Mouse (Mus musculus): ENCODE measurements at regions not wholly inside any gene's neighbourhood (a gene's known extent, or its start where the extent isn't known, plus 50 kb on each side); places are given as distances from the start of the nearest gene placed in this dataset.
A peak's percentile ranks its signal among the peaks of the same experiment; 100 is the strongest.

- Histone ChIP-seq H3K9me3 (replicated peaks; ENCODE audit: control insufficient read depth, low read length) (no peaks in the 10 kb centered on the region), H3K4me2 (ENCODE audit: low read depth, low read length) (no peak overlapping the region), H3K4me1 (ENCODE audit: control insufficient read depth, insufficient read depth) (peaks cover 12% of the 10 kb centered on the region; the same call in 1 of the 2 replicates), H3K27ac (ENCODE audit: low read depth) (peak overlapping the region; percentile 76; the same call in 1 of the 2 replicates), H3K27me3 (ENCODE audit: control insufficient read depth, insufficient read depth, low read length) (no peaks in the 10 kb centered on the region), H3K36me3 (replicated peaks; ENCODE audit: control insufficient read depth, insufficient read depth, low read length) (no peaks in the 10 kb centered on the region), H3K9ac (replicated peaks; ENCODE audit: low read depth, low read length) (no peak overlapping the region), H3K4me3 (ENCODE audit: low read depth, low read length) (no peak overlapping the region)
- ATAC-seq (ENCODE audit: insufficient read depth, low read depth) (no peak), DNase-seq (ENCODE audit: low spot score) (no peak)
- TF ChIP-seq CTCF (IDR thresholded peaks at IDR 0.05; ENCODE audit: low read depth), result no peak
- no peak for TF ChIP-seq EP300 (IDR thresholded peaks at IDR 0.05; ENCODE audit: low read depth)
- WGBS, result 78% methylated on average over 5 of the region's 5 CpGs
Observed at GRCm38 (mm10) chr1:186889584-186889852, 77.7 kb upstream of the D1Pas1 start.

- 29% methylated on average over 11 of the region's 11 CpGs for WGBS
- no peak overlapping the region for H3K4me3 ChIP-seq (ENCODE audit: low read depth, low read length)
- TF ChIP-seq CTCF (IDR thresholded peaks at IDR 0.05; ENCODE audit: low read depth) (no peak), EP300 (IDR thresholded peaks at IDR 0.05; ENCODE audit: low read depth) (0 out of 2 replicates have a peak, but pooled peaks have one; percentile 42)
- H3K9ac ChIP-seq (replicated peaks; ENCODE audit: low read depth, low read length), result no peak overlapping the region; the same call in 1 of the 2 replicates
- no peaks in the 10 kb centered on the region for H3K36me3 ChIP-seq (replicated peaks; ENCODE audit: control insufficient read depth, insufficient read depth, low read length)
- peaks cover 12% of the 10 kb centered on the region; the same call in 1 of the 2 replicates for H3K4me1 ChIP-seq (ENCODE audit: control insufficient read depth, insufficient read depth)
- peak; percentile 94 for ATAC-seq (ENCODE audit: insufficient read depth, low read depth)
- H3K9me3 ChIP-seq (replicated peaks; ENCODE audit: control insufficient read depth, low read length), result no peaks in the 10 kb centered on the region
- H3K4me2 ChIP-seq (ENCODE audit: low read depth, low read length), result peak overlapping the region; percentile 32
- DNase-seq (ENCODE audit: low spot score), result peak; percentile 54
- H3K27ac ChIP-seq (ENCODE audit: low read depth), result peak overlapping the region; percentile 76
- H3K27me3 ChIP-seq (ENCODE audit: control insufficient read depth, insufficient read depth, low read length), result no peaks in the 10 kb centered on the region
Observed at GRCm38 (mm10) chr1:186888767-186889583, 78.2 kb upstream of the D1Pas1 start.

GRCm38 (mm10) chr1:186887127-186887526, 80.1 kb upstream of the D1Pas1 start:
- H3K27ac ChIP-seq (ENCODE audit: low read depth), result no peak overlapping the region
- H3K9me3 ChIP-seq (replicated peaks; ENCODE audit: control insufficient read depth, low read length), result no peaks in the 10 kb centered on the region
- H3K9ac ChIP-seq (replicated peaks; ENCODE audit: low read depth, low read length), result no peak overlapping the region
- no peaks in the 10 kb centered on the region for H3K36me3 ChIP-seq (replicated peaks; ENCODE audit: control insufficient read depth, insufficient read depth, low read length)
- WGBS, result 80% methylated on average over 3 of the region's 3 CpGs
- no peak for ATAC-seq (ENCODE audit: insufficient read depth, low read depth)
- no peaks in the 10 kb centered on the region for H3K27me3 ChIP-seq (ENCODE audit: control insufficient read depth, insufficient read depth, low read length)
- peaks cover 12% of the 10 kb centered on the region; the same call in 1 of the 2 replicates for H3K4me1 ChIP-seq (ENCODE audit: control insufficient read depth, insufficient read depth)
- H3K4me2 ChIP-seq (ENCODE audit: low read depth, low read length), result no peak overlapping the region
- DNase-seq (ENCODE audit: low spot score), result no peak
- no peak for TF ChIP-seq CTCF (IDR thresholded peaks at IDR 0.05; ENCODE audit: low read depth)
- no peak for TF ChIP-seq EP300 (IDR thresholded peaks at IDR 0.05; ENCODE audit: low read depth)
- H3K4me3 ChIP-seq (ENCODE audit: low read depth, low read length), result no peak overlapping the region

GRCm38 (mm10) chr1:186880391-186880790, 86.8 kb upstream of the D1Pas1 start:
- no peak for ATAC-seq (ENCODE audit: insufficient read depth, low read depth)
- 74% methylated on average over 2 of the region's 2 CpGs for WGBS
- TF ChIP-seq CTCF (IDR thresholded peaks at IDR 0.05; ENCODE audit: low read depth), result no peak
- TF ChIP-seq EP300 (IDR thresholded peaks at IDR 0.05; ENCODE audit: low read depth), result no peak

GRCm38 (mm10) chr1:186860608-186861444, 106.4 kb upstream of the D1Pas1 start:
- Histone ChIP-seq H3K4me1 (ENCODE audit: control insufficient read depth, insufficient read depth) (no peaks in the 10 kb centered on the region), H3K9ac (replicated peaks; ENCODE audit: low read depth, low read length) (no peak overlapping the region), H3K4me3 (ENCODE audit: low read depth, low read length) (no peak overlapping the region), H3K36me3 (replicated peaks; ENCODE audit: control insufficient read depth, insufficient read depth, low read length) (no peaks in the 10 kb centered on the region), H3K4me2 (ENCODE audit: low read depth, low read length) (no peak overlapping the region), H3K27ac (ENCODE audit: low read depth) (no peak overlapping the region), H3K27me3 (ENCODE audit: control insufficient read depth, insufficient read depth, low read length) (no peaks in the 10 kb centered on the region), H3K9me3 (replicated peaks; ENCODE audit: control insufficient read depth, low read length) (no peaks in the 10 kb centered on the region)
- TF ChIP-seq EP300 (IDR thresholded peaks at IDR 0.05; ENCODE audit: low read depth), result no peak
- TF ChIP-seq CTCF (IDR thresholded peaks at IDR 0.05; ENCODE audit: low read depth), result no peak
- 77% methylated on average over 10 of the region's 10 CpGs for WGBS
- ATAC-seq (ENCODE audit: insufficient read depth, low read depth), result no peak
- no peak for DNase-seq (ENCODE audit: low spot score)

More at GRCm38 (mm10) chr1:186880391-186880790, 86.8 kb upstream of the D1Pas1 start:
- Histone ChIP-seq H3K27ac (ENCODE audit: low read depth) (no peak overlapping the region), H3K9ac (replicated peaks; ENCODE audit: low read depth, low read length) (no peak overlapping the region), H3K36me3 (replicated peaks; ENCODE audit: control insufficient read depth, insufficient read depth, low read length) (no peaks in the 10 kb centered on the region), H3K4me1 (ENCODE audit: control insufficient read depth, insufficient read depth) (no peaks in the 10 kb centered on the region), H3K9me3 (replicated peaks; ENCODE audit: control insufficient read depth, low read length) (no peaks in the 10 kb centered on the region), H3K4me3 (ENCODE audit: low read depth, low read length) (no peak overlapping the region), H3K4me2 (ENCODE audit: low read depth, low read length) (no peak overlapping the region), H3K27me3 (ENCODE audit: control insufficient read depth, insufficient read depth, low read length) (no peaks in the 10 kb centered on the region)
- no peak for DNase-seq (ENCODE audit: low spot score)

Measured in heart, postnatal 0 days (tissue).